Mouse (Mus musculus) megakaryocyte, embryonic 14.5 days (primary cell): ENCODE results near the gene Gm49320.

Source experiments
- FLI1 ChIP-seq: IDR thresholded peaks from 2 replicates; pipeline ENCODE4 v1.6.1; 2012; ENCODE audit warnings: low read length, inconsistent platforms, mixed read lengths
- GATA1 ChIP-seq: IDR thresholded peaks from 3 replicates; pipeline ENCODE4 v1.6.1; 2012; ENCODE audit warnings: mixed read lengths, low read length, inconsistent platforms, borderline replicate concordance

DNA sequence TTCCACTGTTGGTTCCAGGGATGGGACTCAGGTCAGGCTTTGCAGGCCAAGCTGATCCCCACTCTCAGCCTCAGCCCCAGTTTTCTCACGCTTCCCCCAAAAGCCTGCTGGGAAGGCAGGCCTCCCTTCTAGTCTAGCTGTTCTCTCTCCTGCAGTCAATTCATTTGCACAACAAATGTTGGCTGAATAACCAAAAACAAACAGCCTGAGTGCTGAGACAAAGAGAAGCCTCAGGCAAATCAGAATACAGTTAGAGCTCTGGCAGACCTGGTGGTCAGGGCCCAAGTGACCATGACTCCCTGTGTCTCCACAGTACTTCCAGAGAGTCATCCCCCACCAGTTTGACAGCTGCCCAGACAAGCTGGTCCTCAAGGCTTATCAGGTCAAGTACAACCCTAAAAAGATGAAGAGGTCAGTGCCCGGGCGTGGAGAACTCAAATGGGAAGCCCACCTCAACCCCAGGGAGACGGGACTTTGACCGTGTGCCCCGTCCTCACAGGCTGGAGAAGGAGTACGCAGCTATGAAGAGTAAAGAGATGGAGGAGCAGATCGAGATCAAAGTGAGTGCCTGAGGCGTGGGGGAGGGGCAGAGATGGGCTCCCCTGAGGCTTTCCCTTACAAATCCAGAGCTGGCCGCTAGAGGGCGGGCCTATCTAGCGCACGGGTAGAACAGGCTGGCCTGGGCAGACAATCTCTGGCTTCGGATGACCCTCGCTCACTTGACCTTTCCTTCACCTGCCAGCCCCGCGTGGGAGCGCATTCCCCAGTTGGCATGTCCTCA lies 45.7 kb upstream of the Gm49320 start:
- no peak for TF ChIP-seq GATA1
- no peak for TF ChIP-seq FLI1
